Mouse (Mus musculus): ENCODE data around the gene Plxna4.

Plxna4 gene

DNA sequence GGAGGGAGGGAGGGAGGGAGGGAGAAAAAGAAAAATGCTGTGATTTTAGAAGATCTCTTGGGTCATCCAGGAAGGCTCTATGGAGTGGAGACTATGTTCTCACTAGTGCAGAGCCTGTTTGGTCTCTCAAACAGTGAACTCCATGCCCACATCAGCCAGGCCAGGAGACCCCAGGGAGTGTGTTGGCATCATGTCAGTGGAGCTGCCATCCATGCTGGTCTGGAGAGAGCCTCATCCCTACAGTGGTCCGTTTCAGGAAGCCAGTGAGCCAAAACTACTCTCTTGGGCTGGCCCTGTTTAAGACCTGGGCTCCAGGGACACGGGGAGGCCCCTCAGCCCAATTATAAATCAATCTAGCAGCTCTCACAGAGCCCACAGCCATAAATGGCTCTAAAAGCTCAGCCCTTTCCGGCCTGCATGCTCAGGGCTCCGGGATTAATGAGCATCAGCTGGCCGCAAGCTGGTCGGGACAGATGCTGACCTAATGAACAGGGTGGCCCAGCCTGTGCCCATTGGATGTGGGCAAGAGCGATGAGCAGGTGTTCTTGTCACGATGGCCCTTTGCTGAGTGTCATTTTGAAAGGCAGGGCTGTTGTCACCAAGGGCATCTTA, 180.3 kb downstream of the Plxna4 start:
- DNase-seq (ENCODE audit: low read depth, low spot score), result no peak

DNA sequence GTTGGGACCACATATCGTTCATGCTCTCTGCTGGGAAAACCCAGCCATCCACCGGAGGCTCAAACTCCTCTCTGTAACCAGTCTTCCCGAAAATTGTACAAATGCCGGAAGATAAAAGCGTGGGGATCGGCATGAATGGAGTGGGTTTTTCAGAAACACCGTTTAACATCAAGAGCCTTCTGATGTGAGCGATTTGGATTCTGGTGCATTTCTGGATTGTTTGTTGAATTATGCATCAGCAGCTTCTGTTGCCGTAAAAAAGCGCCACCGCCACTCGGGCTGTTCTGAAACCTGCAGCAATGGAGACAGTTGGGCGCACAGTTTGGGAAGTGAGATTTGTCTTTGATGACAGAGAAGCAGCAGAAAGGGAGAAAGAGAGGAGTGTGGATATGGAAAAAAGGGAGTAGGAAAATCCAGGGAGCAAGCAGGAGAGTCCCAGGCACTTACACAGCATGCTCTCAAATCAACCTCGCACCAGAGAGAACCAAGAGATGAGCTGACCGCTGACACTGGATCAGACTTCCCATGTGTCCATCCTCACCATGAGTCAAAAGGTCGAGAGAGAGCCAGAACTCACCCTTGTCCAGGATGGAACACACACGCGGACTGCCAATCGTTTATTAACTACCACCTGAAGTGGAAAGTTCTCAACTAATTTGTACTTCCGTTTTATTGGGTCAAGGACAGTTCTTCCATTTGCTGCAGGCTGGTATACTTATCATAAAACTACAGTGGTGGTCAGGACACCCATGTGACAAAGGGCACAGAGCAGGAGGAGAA, 181.5 kb downstream of the Plxna4 start:
- DNase-seq (ENCODE audit: low read depth, low spot score), result peak; percentile 69

DNA sequence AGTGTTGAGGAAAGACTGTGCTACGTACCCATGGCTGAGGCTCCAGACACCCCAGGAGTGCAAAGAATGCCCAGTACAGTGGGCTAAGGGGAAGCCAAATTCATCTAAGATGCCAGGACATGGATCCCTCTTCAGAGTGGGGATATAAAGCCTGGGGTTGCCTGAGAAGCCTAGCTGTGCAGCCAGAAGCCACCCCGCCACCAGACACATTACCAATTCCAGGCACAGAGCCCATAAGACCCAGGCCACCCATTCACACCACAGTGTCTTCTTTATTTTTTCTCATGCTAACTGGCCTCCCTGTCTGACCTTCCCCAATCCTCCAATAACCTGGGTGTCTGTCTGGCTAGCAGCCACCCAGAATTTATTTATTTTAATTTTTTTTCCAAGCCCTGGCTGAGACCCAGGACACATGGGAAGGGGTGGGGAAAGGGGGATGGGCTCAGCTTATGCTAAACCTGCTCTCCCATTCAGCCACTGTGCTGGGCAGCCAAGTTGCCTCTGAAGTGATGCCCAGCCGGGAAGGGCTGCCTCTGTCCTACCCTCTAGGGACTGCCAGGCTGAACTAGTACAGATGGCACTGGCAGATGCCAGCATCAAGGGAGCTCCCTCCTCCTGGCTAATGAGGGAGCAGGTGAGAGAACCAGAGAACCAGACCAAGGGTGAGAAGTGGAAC, 185.3 kb downstream of the Plxna4 start:
- peak; percentile 77 for DNase-seq (ENCODE audit: low read depth, low spot score)

DNA sequence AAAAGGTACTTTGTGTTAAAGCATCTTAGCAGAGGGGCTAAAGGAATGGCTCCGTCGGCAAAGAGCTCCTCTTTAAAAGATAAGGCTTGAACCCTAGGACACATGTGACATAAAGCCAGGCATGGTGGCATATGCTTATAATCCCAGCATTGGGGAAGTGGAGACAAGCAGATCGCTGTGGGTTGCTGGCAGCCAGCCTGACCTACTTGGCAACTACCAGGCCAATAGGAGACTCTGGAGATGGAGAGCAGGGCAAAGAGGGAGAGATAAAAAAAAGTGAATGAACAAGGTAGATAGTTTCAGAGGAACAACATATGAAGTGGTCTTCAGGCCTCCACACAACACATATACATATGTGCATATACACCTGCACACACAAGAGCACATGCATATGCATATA, 189.7 kb downstream of the Plxna4 start:
- peak; percentile 60 for DNase-seq (ENCODE audit: low read depth, low spot score)

GRCm38 (mm10) chr6:32397133-32397730, 190.8 kb downstream of the Plxna4 start:
- DNase-seq (ENCODE audit: low read depth, low spot score), result peak; percentile 97

GRCm38 (mm10) chr6:32395415-32395814, 192.6 kb downstream of the Plxna4 start:
- no peak for DNase-seq (ENCODE audit: low read depth, low spot score)

- no peak for DNase-seq (ENCODE audit: low read depth, low spot score)
These were observed 195.7 kb downstream of the Plxna4 start for GRCm38 (mm10) chr6:32392262-32392661.

GRCm38 (mm10) chr6:32388276-32388675, 199.7 kb downstream of the Plxna4 start:
- no peak for DNase-seq (ENCODE audit: low read depth, low spot score)

DNA sequence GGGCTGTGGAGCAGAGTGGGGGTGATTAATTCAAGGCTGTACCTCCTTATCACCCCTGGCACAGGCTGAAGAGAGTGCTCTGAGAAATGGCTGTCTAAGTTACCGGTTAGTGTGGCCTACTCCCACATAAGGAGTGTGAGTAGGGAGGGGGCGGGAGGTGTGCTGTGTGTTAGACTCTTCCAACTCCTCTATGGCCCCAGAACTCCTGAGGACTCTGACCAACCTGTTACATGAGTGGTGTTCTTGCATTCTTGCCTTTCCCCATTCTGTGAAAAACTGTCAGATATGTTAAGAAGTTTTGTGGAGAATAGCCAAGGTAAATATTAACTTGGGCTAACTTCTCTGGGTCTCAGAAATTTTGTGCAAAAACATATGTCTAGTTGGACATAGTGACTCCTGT, 201.1 kb downstream of the Plxna4 start:
- no peak for DNase-seq (ENCODE audit: low read depth, low spot score)

GRCm38 (mm10) chr6:32384937-32385336, 203.1 kb downstream of the Plxna4 start:
- DNase-seq (ENCODE audit: low read depth, low spot score), result peak; percentile 47

DNA sequence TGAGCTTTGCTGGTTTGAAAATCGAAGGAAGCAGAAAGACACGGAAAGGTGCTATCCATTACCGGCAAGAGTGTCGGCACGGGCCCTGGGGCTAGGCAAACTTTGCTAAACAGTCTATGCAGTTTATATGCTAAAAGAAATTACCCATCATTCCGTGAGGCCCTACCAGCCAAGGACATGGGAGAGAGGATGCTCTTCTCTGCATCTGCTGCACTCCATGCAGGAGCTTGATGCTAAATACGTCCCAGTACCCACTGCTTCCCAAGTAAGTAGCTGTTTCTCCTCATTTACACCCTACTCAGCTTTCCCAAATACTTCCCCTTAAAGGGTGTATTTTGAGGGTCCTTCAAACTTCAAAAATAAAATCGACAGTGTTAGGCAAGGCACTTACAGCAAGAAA, 203.6 kb downstream of the Plxna4 start:
- peak; percentile 20 for DNase-seq (ENCODE audit: low read depth, low spot score)

DNA sequence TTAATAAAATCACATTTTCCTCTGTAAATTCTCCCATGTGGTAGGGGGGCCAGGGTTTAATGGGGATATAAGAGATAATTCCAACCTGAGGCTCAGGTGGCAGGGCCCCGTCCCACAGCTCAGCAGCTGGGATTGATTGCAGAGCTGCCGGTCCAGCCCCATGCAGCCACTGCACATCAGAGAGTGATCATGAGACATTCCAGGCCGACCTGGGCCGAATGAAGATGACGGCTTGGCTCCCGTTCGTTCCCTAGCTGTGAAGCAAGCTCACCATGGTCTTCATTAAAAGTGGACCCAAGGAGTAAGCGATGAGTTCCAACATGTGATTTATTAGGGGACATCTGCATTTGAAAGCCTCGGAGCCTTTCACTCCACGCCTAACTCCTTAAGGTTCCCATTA, 206.5 kb downstream of the Plxna4 start:
- no peak for DNase-seq (ENCODE audit: low read depth, low spot score)

DNA sequence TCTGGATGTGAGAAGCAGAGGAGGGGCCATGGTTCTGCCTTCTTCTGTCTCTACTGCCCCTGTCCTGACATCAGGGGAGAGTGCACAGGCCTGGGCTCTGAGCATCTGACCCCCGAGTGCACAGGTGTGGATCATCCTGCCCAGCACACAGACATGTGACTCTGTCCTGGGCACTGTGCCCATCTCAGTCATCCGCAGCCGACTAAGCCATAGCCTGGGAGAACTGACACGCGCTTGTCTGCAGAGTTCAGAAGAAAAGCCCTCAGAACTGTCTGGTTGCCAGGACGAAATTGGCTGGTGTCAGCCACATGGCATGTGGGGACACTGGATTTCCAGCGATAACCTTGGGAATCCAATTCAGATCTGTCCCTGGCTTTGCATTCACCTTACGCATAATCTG, 210.8 kb downstream of the Plxna4 start:
- DNase-seq (ENCODE audit: low read depth, low spot score), result peak; percentile 81

DNA sequence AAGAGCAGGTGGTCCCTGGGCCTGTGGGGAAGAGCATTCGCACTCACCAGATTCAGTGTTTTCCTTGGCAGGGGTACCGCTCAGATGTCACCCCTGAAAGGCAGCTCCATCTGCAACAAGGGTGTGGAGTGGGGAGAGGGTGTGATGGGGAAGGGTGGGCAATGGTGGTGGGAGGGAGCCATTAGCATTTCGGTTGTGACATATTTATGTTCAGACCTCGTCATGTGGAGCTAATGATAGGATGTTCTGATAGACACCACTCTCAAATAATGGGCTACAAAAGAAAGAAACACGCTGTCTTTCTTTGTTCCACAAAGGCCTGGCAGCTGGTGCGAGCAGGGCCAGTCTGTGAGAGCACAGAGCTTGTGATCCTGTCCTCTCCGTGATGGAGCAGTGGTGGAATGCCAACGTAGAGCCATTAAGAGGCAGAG, 214.0 kb downstream of the Plxna4 start:
- peak; percentile 35 for DNase-seq (ENCODE audit: low read depth, low spot score)

- no peak for DNase-seq (ENCODE audit: low read depth, low spot score)
These were observed 218.9 kb downstream of the Plxna4 start for GRCm38 (mm10) chr6:32369092-32369491.

- DNase-seq (ENCODE audit: low read depth, low spot score), result no peak
These were observed 219.6 kb downstream of the Plxna4 start for GRCm38 (mm10) chr6:32368408-32368807.

DNA sequence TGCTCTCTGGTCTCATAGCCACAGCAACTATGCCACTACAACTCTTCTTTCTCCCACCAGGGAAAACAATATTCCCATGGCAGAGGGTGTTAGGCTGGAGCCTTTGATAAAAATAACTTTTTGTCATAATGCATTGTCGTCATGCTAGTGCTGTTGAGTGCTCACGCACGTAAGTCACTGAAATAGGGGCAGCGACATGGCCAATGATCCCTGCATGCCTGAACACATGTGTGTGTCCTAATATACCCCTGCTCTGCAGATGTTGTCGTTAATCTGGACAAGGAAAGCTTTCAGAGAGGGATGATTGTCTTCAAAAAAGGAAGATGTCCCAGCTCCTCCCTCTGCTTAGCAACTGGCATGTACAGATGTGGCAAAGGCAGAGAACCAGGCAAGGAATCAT, 223.1 kb downstream of the Plxna4 start:
- no peak for DNase-seq (ENCODE audit: low read depth, low spot score)

DNA sequence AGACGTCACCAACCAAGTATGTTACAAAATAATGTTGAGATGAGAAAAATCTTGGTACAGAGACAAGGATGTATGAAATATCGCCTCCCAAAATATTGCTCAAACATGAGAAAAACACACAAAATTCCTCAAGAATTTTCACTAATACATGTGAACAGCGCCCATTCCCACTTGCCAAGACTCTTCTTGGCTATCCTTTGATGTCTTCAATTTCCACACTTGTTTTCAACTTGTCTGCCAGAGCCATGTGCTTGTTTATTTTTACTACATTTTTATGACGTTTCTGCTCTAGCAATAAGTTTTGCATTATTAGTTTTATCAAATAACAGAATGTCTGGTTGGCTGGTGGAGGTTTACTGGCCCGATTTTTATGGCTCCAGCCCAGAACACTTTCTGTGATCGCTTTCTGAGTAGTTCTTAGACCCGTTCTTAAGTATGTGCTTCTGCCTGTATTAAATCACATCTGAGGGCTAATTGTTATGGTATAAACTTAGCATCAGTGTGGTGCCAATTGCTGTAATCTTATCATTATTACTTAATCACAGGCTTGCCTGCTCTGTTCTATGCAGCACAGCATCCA, 224.4 kb downstream of the Plxna4 start:
- DNase-seq (ENCODE audit: low read depth, low spot score), result no peak

GRCm38 (mm10) chr6:32362421-32362820, 225.6 kb downstream of the Plxna4 start:
- DNase-seq (ENCODE audit: low read depth, low spot score), result no peak

GRCm38 (mm10) chr6:32359675-32360074, 228.3 kb downstream of the Plxna4 start:
- DNase-seq (ENCODE audit: low read depth, low spot score), result peak; percentile 83

DNA sequence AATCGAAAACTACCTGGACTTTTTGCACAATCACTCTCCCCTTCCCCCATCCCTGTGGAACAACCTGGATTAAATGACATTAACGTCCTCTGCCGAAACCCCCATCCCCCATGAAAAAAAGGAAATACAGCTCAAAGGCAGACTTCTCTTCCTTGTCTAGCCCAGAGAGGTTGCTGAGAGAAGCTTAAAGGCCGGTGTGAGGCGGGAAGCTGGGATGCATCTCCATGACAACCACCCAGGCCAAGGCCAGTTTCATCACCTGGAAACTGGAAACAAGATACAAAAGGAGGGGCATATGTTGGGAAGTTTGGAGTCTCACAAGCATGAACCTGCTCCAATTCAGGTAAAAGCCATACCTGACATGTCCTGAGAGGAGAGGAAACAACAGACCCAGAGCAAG, 230.5 kb downstream of the Plxna4 start:
- DNase-seq (ENCODE audit: low read depth, low spot score), result no peak

DNA sequence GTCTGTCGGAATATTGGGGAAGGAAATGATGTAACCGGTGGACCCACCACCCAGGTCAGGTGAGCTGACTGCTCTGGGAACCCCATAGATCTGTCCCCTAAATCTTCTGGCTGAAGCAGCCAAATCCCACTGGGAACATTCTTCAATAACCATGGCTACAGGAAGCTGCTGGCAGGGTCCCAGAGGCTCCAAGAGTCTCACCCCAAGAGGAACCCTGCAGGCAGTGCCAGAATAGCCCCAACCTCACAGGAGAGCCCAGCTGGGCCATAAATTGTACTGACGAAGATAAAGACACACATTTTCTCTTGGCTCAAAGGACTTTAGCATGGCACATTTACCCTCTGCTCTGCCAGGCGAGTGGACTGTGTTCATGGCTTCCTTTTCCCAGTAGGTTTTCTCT, 232.4 kb downstream of the Plxna4 start:
- no peak for DNase-seq (ENCODE audit: low read depth, low spot score)

Data from brain, adult 2 months (tissue).